ENCODE assay signal across 20 mouse cellular contexts in the genomic region with DNA sequence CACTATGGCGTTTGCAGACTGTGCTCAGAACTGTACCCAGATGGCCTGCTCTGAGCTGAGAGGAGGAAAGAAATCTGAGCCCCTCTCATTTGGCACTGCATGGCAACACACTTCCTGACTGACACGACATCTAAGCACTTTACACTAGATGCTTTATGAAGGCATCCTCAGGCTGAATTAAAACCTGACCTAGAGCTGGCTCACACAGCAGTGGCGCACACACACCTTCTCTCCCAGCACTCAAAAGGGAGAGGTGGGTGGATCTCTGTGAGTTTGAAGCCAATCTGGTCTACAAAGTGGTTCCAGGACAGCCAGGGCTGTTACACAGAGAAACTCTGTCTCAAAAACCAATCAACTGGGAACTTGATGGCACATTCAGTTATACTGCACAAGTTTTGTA. TPM values are rescaled to one million over a fixed set of nuclear protein-coding genes. Genes with fewer than 3 reads are reported as not detected.
"Had no signal": no experiment of that assay in that cellular context is flagged by ENCODE, and none has a peak within 500 bp of the region (broad histone marks: within the 10 kb centered on the region; RNA-seq: fewer than 3 reads in every experiment).

No protein-coding gene starts in this region.

- H3K4me1 ChIP-seq: limb, embryonic 15.5 days; megakaryocyte, embryonic 14.5 days had no signal

- H3K27ac ChIP-seq: limb, embryonic 15.5 days; liver, embryonic 12.5 days; macrophage; midbrain, embryonic 15.5 days; neural tube, embryonic 13.5 days had no signal

- ATAC-seq: liver, embryonic 12.5 days; midbrain, embryonic 15.5 days had no signal

- H3K27me3 ChIP-seq: limb, embryonic 15.5 days; liver, embryonic 12.5 days; midbrain, embryonic 15.5 days; neural tube, embryonic 13.5 days had no signal

- DNase-seq: kidney, adult 8-10 months; kidney, postnatal 36 days; lung, embryonic 14.5 days; lung, postnatal 14 days; retina, postnatal 1 day; right cerebral cortex, postnatal 4 days; spleen, adult 18-20 months; thymus, postnatal 4 days had no signal

- H3K4me3 ChIP-seq: limb, embryonic 15.5 days; liver, embryonic 12.5 days; megakaryocyte, embryonic 14.5 days; midbrain, embryonic 15.5 days; neural tube, embryonic 13.5 days had no signal

- H3K9me3 ChIP-seq: limb, embryonic 15.5 days; liver, embryonic 12.5 days; megakaryocyte, embryonic 14.5 days; midbrain, embryonic 15.5 days; neural tube, embryonic 13.5 days had no signal

- H3K9ac ChIP-seq: limb, embryonic 15.5 days; liver, embryonic 12.5 days; lung, embryonic 14.5 days; midbrain, embryonic 15.5 days; neural tube, embryonic 13.5 days had no signal

- H3K4me2 ChIP-seq: limb, embryonic 15.5 days; liver, embryonic 12.5 days; lung, embryonic 14.5 days; midbrain, embryonic 11.5 days; midbrain, embryonic 15.5 days; neural tube, embryonic 13.5 days had no signal

RNA-seq across cellular contexts. Expression of a gene that starts 49.3 kb away (rescaled TPM):
- total RNA-seq: monocyte, adult 5-6 weeks had no signal
- polyA plus RNA-seq: macrophage; midbrain, embryonic 11.5 days had no signal

RNA-seq across cellular contexts. Expression of a gene that starts 55.2 kb away (rescaled TPM):
- total RNA-seq: layer of hippocampus, adult 18-20 months; layer of hippocampus, postnatal 25 days; monocyte, adult 5-6 weeks had no signal
- polyA plus RNA-seq: kidney, embryonic 16.5 days; limb, embryonic 11.5 days; macrophage; midbrain, embryonic 11.5 days; neural tube, embryonic 13.5 days had no signal
